Mouse (Mus musculus): ENCODE measurements around the gene Tbc1d22a.

DNA sequence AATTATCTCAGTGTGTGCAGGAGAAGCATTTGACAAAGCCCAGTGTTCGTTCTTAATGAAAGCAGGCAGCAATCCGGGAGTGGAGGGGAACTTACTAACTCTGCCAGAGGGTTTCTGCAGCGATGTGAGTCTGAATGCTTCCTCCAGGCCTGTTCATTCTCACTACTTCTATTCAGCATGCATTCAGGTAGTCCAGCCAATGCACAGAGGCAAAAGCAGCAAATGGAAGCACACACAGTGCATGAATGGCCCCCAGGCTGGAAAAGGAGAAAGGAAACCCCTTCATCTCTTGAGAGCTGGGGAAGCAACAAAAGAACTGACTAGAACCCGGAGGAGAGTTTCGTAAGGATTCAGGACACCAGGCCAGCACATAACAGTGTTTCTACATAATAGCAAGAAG, 169.0 kb downstream of the Tbc1d22a start:
- no peak for TF ChIP-seq CTCF (IDR thresholded peaks at IDR 0.05; ENCODE audit: low read depth)
- no peak for TF ChIP-seq EP300 (IDR thresholded peaks at IDR 0.05; ENCODE audit: low read depth)

Measured in heart, postnatal 0 days (tissue).